Mouse (Mus musculus) frontal cortex, postnatal 10 days (tissue): ENCODE measurements around the gene Wdr86.
"Not testable (repeated sequence)": the region's sequence is repeated elsewhere in the genome, so short reads cannot be mapped to it uniquely, and the experiment has no call there.

Experiments used
- DNase-seq, 2 experiments: peaks; one replicate each; pipeline ENCODE4 v3.0.0; 2022; ENCODE audit warnings: low spot score in 2 of 2, mixed read lengths in 1 of 2

Gene Wdr86

DNA sequence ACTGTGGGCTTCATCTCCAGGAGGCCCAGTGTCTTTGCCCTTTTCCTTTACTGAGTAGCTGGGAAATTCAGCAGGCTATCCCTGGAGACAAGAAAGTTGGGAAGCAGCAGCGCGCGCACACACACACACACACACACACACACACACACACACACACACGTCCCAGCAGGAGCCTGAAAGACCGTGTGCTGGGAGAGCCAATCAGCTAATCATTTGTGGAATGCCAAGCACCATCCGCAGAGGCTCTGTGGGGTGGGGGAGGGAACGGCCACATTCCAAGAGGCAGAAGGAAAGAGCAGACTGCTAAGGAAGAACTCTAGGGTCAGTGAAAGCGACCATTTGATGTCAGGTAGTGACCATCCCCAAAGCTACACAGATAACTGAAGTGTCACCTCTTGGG, 2.6 kb upstream of the Wdr86 start:
- no peak for DNase-seq

DNA sequence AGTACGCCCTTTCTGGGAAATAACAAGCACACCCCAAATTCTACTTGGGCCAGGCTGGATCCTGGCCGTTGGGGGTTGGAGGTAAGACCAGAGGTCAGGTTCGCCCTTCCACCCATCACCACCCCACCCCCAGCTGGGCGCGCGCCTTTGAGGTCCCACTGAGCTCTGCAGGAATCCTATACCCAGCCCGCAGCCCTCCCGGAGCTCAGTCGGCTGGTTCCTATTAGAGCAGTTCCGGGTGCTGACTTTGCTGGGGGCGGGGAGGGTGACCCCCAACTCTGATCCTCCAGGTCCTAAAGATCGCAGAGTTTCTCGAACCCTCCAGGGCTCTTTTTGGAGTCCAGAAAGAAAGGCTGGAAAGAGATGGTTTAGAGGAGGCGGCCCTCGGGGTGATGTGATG, 459 bp upstream of the Wdr86 start:
- no peak for DNase-seq

DNA sequence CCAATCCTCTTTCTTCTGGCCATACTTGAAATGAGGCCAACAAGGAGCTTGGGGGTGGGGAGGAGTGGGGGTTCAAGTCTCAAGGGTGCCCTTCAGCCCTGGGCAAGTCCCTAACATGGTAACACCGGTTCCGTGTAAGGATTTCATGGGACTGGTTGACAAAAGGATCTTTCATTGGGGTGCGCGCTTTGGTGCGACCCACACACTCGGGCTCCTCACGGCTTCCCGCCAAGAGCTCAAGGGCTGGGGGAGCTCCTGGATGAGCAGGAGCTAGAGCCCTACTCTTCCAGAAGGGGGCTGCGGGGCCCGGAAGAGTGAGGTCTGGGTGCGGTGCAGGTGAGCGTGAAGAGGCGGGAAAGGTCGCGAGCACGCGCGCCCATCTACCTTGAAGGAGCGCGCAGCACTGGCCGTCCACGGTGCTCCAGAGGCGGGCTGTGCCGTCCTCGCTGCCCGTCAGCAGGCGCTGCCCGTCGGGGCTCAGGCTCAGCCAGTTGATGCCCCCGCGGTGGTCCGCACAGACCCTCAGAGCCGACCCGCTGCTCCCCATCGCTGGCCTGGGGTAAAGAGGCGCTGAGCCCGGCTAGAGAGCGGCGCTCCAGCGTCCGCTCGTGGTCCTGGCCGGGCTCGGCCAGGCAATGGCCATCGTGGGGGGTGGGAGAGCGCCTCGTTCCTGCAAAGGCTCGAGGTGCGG, 585 bp downstream of the Wdr86 start:
- DNase-seq, result no peak

DNA sequence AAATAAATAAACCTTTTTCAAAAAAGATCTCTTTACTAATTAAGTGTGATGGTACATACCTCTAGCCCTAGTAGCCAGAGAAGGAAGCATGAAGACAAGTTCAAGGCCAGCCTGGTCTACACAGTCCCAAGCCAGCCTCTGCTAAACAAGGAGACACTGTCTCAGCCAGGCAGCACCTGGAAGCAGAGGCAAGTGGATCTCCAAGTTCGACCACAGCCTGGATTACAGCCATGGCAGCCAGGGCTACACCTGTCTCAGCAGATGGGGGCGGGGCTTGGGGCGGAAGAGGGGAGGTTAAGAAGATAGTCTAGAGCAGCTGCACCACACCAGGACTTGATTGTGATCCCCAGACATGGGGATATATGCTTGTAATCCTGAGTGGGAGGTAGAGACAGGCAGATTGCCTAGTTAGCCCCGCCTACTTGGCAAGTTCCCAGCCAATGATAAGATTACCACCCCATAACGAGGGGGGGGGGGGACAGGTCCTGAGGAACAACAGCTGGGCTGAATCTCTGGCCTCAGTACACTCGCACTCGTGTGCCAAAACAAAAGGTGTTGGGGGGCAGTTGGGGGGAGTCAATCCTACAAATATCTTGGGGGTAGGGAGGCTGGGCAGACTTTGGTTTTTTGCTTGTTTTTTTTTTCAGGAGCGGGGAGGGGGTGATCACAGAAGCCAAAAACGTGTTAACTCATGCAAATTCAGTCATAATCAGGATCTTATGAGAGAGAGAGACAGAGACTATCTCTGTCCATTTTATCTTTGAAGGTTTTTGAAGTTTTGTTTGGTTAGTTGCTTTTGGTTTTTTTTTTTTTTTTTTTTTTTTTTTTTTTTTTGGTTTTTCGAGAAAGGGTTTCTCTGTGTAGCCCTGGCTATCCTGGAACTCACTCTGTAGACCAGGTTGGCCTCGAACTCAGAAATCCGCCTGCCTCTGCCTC, 3.4 kb downstream of the Wdr86 start:
- DNase-seq, result no peak

DNA sequence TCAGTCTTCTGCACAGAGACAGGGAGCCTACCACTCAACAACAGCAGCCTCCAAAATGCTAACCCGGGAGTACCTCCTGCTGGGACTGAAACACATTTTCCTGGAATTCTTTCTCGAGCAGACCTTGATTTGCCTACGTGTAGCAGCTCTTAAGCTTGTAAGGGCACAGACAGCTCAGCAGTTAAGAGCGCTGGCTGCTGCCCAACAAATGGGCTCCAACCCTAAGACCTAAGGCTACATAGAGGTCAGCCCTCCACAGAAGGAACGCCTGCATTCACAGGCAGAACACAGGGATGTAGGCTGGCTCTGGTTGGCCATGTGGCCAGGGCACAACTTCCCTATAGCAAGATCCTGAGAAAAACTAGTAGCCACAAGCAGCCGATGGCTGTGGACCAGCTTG, 4.6 kb downstream of the Wdr86 start:
- DNase-seq, result no peak

DNA sequence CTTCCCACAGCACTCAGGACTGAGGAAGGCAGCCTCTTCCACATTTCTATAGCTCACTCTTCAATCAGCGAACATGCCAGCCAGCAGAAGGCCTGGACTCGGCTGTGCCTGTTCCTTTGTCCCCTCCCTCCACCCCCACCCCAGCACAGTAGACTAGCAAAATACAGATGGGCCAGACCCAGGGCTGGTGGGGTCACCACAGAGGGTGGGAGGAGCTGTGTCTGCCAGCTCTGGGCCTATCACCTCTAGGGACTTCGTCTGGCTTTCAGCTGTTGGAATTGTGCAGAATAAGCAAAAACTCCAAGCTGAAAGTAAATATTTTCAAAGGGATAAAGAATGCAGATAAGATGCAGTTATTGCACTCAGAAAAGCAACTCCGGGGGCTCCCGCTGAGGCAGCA, 5.7 kb downstream of the Wdr86 start:
- no peak for DNase-seq

DNA sequence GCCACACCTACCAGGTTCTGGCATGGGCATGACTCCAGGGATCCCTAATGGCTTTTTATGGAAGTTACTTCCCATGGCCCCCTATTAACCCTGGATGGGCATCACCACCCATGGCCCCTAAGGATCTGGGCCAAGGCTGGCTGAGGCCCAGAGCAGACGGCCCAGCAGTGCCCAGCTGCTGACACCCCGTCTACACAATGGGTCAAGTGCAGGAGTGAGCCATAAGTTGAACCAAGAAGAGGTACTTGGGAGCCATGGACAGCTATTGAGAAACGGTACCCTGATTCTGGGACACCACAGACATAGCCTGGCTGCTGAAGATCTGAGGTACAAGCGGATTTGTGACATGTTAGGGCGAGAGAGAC, 6.3 kb downstream of the Wdr86 start:
- DNase-seq, result no peak

DNA sequence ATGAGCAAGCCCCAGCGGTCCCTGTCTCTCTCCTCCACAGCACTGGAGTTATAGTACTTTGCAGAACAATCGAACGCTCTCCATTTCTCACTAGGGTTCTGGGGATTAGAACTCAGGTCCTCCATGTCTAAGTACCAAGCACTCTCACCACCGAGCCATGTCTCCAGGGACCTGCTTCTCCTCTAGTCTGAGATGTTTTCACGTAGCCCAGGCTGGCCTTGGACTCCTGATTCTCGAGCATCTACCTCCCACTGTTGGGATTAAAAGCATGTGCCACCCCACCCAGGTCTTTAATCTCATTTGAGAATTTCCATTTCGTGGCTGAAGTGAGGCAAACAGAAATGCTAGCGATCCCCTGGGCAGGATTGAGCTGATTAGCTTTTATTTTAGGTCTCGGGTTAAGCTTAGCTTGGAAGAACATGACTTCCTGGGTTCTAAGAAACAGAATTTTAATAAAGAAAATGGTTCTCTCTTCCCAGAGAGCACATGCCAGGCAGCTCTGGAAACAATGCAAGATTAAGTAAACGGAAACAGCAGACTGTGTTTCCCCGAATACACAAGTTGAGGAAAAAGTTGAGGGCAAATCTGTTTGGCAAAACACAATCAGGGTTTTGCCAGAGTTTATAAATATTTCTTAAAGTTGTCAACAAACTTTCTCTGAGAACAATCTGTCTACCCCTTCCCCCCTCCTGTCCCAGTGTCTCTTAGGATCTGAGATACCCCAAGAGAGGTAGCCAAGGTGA, 6.8 kb downstream of the Wdr86 start:
- no peak for DNase-seq

DNA sequence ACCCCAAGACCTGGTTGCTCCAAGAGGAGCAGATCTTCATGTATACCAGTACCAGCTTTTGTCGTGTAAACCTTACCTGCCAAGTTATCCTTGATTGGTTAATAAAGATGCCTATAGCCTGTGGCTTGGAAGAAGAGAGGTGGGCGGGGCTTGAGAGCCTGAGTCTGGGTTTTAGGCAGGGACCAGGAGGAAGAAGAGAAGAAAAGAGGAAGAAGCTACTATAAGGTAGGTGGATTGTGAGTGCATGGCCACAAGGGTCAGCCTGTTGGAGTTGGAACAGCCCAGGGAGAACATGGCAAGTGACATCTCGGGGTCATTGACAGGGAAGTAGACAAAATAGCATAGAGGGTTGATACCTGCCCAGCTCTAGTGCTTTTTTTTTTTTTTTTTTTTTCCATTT, 10.7 kb downstream of the Wdr86 start:
- DNase-seq, result no peak

DNA sequence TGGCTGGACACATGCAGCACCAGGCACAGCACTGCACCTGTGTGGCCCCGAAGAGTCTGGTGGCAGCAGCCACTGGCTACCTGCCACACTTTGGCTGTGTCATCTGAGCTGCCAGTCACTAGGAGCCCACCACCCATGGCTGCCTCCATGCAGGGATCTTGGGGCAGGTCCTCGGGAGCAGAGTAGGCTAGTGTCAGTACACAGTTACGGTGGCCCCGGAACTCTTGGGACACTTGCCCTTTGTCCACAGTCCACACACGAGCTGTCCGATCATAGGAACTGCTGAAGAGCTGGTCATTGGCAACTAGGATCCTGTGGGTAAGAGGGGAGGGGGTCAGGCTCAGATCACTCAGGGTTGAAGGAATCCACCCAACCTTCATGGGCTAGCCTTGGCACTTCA, 12.5 kb downstream of the Wdr86 start:
- DNase-seq, result no peak

DNA sequence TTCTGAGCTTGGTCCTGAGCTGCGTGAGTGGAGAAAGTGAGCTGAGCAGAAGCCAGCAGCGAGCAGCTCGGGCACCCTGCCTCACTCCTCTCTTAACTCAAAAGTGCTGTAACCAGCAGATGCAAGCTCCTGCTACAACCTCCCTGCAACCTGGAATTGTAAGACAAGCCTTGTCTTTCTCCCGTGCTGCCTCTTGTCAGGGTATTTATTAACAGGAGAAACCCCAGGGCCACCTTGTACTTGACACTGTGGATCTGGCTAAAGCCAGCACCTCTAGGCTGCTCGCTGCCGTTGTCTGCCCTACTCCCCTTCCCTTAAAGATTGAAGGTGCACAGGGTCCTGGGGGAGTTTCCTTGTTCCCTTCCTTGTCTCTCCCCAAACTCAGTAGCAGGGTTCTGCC, 16.5 kb downstream of the Wdr86 start:
- DNase-seq, result no peak

DNA sequence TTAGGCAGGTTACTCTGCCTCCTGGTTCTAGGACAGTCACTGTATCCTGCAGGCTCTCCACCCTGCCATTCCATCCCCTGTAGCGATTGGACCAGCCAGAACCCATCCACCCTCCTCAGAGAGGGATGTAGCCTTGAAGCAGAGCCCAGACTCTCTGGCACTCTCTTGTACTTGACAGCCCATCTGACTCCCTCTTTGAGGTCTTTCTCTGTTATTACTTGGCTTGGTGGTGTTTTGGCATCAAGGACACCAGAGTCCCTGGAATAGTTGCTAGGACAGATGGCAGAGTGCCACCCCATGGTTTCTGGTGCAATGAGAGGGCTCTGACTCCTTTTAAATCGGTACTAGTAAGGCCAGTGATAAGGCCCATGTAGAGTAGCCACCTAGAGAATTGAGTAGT, 17.3 kb downstream of the Wdr86 start:
- peak in 1 of 2 experiments; percentile 30 for DNase-seq

DNA sequence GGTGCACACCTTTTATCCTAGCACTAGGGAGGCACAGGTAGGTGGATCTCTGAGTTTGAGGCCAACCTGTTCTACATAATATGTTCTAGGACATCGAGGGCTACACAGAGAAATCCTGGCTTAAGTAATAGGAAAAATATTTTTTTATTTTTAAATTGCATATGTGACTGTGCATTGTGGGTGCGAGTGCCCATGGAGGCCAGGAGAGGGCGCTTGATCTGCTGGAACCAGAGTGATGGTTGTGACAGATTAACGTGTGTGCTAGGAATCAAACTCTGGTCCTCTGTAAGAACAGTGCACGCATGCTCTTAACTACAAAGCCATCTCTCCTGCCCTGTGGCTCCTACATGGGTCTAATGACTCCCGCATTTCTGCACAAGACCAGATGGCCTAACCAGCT, 18.9 kb downstream of the Wdr86 start:
- no peak for DNase-seq

DNA sequence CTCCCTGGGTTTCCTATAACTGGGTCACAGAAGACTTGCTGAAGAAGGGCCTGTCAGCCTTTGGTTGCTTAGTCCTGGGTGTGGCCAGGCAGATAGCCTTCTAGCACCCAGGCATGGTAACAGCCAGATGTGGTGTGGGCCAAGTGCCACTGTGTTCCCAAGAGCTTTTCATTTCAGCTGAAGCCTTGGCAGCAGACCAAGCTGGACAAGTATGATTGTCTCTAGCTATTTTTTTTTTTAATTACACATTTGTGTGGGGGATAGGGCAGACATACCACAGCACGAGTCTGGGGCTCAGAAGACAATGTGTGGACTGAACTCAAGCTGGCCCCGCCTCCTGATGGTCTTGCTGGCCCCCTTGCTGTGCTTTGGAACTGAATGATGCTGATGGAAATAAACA, 20.6 kb downstream of the Wdr86 start:
- DNase-seq, result no peak

DNA sequence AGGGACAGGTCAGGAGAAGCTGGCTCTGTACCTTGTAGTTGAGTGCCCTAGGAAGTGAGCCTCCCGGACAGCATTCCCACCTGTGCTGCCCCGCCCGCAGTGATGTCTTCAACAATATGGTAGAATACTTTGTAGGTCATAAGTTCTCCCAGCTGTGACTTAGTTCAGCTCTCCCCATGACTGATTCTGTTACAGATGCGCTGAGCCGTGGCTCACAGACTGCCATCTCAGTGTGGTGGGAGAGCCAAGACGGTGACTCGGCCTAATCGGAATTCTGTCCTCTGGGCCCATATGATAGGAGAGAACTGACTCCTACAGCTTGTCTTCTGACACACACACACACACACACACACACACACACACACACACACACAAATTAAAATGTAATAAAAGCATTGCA, 25.9 kb downstream of the Wdr86 start:
- DNase-seq, result no peak

DNA sequence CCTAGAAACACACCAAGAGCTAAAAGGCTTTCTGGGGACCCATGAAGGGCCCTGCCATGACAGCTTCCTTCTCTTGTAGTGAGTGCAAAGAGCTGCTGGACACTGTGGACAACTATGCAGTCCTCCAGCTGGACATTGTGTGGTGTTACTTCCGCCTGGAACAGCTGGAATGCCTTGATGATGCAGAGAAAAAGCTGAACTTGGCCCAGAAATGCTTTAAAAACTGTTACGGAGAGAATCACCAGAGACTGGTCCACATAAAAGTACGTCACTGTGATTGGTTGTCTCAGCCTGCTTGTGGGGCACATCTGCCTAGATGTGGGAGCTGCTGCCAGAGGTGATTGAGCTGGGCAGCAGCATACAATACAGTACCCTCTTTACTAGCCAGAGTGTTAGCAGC, 29.3 kb downstream of the Wdr86 start:
- DNase-seq, result no peak

DNA sequence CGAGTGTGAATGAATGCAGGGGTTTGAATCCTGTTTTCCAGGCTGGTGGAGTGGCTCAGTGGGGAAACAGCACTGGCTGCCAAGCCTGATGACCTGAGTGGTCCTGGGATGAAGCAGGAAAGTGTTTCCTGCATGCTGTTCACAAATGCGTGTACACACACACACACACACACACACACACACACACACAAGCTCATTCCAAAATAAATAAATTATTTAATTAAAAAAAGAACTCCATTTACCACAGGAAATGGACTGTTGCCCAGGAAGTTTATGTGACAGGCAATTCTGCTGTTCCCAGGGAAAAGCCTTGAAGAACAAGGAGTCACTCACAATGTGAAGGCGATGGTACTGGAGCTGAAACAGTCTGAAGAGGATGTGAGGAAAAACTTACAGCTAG, 33.8 kb downstream of the Wdr86 start:
- DNase-seq, result no peak

DNA sequence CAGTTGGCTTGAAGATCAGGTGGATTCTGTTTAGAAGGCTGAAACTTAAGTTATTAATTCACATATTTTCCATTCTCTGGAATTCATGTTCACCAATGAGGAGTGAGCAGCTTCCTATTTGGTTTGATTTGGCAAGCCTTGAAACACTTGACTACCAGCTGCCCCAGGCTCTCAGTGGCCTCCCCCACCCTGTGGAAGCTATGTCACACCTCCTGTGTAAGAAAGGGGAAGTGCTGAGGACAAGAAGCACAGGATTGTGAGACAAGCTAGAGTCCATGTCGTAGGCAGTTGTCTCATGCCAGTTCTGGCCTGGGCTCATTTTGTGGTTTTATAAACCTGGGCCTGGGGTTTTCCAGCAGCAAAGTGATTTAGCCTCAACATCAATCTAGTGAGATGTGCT, 42.8 kb downstream of the Wdr86 start:
- DNase-seq, result peak in 1 of 2 experiments; percentile 23

DNA sequence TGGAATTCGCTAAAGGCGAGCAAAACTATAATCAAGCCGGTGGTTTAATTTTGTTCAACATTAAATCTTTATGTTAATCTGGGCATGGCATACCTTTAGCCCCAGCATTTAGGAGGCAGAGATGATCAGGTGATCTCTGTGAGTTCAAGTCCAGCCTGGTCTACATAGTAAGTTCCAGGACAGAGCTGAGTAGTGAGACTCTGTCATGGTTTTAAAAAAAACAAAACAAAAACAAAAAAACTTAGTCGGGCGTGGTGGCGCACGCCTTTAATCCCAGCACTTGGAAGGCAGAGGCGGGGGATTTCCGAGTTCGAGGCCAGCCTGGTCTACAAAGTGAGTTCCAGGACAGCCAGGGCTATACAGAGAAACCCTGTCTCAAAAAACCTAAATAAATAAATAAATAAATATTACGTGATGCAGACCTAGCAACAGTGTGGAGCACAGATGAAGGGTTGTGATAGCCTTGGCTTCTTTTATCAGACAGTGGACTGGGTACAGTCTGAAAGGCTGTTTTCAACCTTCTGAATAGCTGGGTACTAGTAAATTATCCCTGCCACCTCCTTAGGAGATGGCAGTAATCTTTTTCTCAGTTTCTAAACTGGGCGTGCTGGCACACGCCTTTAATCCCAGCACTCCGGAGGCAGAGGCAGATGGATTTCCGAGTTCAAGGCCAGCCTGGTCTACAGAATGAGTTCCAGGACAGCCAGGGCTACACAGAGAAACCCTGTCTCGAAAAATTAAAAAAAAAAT, 43.7 kb downstream of the Wdr86 start:
- DNase-seq, result not testable (repeated sequence)

DNA sequence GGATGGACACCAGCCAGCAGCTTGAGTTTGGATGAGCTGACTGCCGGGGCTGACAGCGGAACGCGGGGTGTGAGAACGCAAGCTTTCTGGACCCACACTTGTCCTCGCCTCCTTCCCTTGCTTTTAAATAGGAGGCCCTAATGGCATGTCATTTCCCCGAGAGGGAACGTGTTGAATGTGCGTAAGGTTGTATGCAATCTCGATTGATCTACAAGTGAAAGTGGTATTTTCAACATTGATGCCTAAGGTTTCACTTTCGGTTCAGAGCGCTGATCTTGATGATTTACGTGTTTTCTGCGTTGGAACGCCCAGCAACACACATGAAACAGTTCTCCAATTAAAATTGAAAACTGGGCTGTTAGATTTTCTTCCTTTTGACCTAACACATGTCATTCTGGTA, 44.4 kb downstream of the Wdr86 start:
- DNase-seq, result no peak

DNA sequence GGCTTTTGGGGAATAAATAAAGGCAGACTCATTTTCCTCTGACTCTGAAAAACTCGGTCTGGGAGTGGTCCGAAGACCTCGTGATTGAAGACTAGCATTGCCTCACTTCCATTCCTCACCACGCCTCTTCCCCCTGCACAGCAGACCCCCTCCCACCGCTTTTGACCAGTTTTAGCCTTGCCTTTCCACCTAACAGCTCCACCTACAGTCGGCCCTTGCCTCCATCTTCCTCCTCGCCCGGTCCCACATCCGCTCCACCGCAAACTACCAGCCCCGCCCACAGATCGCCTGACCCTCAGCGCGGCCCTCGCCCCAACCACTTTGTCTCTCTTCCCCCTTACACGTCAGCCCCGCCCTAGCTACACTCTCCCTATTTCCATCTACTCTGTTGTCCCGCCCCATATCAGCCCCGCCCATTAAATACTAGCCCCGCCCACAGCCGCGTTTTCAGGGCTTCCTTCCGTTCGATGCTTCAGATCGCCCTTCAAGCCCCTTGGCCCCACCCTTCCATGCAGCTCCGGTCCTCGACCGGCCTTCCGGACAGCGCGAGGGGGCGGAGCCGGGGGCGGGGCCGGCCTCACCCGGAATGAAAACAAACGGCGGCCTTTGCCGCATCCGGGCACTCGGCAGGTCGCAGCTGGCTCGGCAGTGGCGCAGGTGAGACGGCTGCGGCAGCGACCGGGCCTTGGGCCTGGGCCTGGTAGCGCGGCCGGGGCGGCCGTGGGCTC, 45.0 kb downstream of the Wdr86 start, which contains the start of gene Nub1:
TSS of gene Nub1 (plus strand) at position 167 of the 728 bp plus-strand sequence.
- peak; percentile 96 for DNase-seq
